Mouse (Mus musculus) erythroblast, embryonic 14.5 days (primary cell): ENCODE measurements around the gene Ahnak2.
"Not testable (repeated sequence)": the region's sequence is repeated elsewhere in the genome, so short reads cannot be mapped to it uniquely, and the experiment has no call there.

Experiments used
- GATA1 ChIP-seq: IDR thresholded peaks from 2 replicates; pipeline ENCODE4 v1.6.1; 2012; ENCODE audit warnings: low read length, inconsistent platforms, mixed read lengths
- TAL1 ChIP-seq: IDR thresholded peaks from 3 replicates; pipeline ENCODE4 v1.6.1; 2012; ENCODE audit warnings: low read length, inconsistent platforms, mixed read lengths

GRCm38 (mm10) chr12:112816866-112817265 lies 14.4 kb upstream of the Ahnak2 start:
- TF ChIP-seq GATA1, TAL1: not testable (repeated sequence)
